Mouse (Mus musculus): ENCODE data around the gene Arrdc2.
A peak's percentile ranks its signal among the peaks of the same experiment; 100 is the strongest.

DNA sequence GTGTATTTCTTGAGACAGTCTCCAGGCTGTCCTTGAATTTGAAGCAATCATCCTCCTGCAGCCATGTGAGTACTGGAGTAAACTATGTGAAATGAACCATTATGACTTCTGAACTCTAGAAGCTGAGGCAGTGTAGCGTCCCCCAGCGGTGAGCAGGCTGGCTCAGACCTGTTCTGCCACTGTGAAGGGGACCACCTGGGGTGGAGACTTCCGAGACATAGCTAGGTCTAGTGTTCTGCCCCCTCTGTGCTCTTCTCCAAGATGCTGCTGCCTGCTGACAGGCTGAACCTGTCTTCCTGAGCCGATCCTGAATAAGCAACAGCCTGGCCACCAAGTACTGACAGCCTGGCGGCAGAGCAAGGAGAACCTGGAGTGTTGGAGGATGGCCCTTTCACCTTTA lies 5.6 kb upstream of the Arrdc2 start:
- TF ChIP-seq CTCF (IDR thresholded peaks at IDR 0.05; ENCODE audit: low read depth, low read length): peak; percentile 36
- TF ChIP-seq POLR2A (IDR thresholded peaks at IDR 0.05; ENCODE audit: insufficient read depth, low read length): no peak
- TF ChIP-seq EP300 (IDR thresholded peaks at IDR 0.05; ENCODE audit: insufficient read depth, low read depth, low read length): peak; percentile 19; the same call in 1 of the 2 replicates

All from ES-Bruce4 (cell line).